Mouse (Mus musculus): Measurements from ENCODE around the gene Gm10663.
A peak's percentile ranks its signal among the peaks of the same experiment; 100 is the strongest.

Gm10663 gene

DNA sequence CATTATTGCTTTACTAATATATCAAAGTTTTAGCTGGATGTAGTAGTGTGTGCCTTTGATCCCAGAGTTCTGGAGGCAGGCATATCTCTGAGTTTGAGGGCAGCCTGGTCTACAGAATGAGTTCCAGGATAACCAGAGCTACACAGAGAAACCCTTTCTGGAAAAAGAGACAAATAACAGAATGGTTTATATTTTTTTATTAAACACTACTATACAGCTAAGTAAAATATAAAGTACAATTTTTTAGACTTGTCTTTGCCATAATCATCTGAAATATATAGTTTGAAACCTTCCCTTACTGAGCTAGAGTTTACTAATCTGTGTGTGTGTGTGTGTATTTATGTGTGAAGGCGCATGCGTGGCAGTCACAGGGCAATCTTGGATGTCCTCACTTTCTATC is at the start of gene Gm10663:
Gene Gm10663 (plus strand): TSS at position 301 of the 400 bp plus-strand sequence.
- DNase-seq: no peak

DNA sequence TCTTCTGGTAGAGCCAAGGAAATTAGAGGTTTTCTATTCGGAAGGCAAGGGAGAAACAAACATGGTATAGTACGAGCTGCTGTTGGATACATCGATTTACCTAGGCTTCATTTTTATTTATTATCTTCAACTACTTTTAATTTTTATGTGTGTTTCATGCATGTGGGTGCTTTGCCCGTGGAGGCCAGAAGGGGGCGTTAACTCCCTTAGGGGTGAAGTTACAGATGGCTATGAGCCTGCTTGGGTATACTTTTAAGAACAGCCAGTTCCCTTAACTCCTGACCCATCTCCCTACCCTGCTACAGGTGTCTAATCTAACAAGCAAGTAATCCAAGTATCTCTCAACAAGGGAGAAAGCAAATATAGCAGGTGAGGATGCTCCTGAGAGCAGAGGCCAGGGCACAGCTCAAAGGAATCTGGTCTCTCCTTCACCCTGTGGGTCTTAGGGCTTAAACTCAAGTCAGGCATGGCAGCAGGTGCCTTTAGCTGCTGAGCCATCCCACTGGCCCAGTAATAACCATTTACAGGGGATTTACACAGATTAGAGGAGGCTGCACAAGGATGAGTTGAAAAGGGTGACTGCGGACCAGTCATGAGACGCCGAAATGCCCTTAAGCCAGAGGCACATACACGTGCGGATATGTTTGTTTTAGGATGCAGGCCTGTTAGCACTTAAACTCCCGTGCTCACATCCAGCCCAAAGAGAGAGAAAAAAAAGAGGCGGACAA is 45.7 kb upstream of the Gm10663 start:
- no peak for DNase-seq

DNA sequence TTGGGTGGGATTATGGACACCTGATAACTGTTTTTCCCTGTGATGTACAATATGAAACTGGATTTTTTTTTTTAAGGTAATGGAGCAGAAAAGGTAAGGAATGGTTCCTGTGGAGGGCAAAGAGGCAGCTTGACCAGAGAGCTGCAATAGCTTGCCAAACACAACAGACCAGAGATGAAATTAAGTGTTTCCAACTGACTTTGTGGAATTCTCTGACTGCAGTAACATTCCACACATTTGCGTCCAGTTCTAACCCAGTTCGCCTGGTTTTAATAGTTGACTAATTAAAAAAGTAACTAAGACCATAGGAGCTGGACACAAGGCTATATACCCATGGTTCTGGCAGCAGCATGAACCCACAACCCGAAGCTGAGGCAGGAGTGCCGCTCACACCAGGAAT is 45.1 kb upstream of the Gm10663 start:
- no peak for DNase-seq

DNA sequence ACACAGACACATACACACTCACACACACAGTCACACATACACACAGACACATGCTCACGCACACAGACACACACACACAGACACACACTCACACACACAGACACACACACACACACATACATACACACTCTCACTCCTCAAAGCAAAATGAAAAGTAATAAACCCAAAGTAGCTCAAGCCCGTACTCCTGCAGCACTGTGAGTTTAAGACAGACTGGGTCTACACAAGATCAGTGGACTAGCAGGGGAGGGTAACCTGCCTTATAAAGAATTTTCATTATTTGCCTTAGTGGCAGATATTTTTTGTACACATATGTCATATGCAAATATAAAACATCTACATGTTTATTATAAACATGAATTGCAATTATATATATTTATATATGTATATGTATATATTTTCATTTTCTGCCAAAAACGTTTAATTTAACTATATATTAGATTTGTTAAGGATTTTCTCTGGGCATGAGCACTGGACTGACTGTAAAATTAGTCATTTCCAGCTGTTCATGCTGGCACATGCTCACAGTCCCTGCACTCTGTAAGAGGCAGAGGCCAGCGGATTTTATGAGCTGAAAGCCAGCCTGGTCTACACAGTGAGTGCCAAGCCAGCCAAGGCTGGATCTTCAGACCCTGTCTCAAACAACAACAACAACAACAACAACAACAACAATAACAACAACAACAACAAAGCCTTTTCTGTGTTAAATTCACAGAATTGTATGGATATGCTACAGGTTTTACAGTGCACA is 43.9 kb upstream of the Gm10663 start:
- DNase-seq: no peak

DNA sequence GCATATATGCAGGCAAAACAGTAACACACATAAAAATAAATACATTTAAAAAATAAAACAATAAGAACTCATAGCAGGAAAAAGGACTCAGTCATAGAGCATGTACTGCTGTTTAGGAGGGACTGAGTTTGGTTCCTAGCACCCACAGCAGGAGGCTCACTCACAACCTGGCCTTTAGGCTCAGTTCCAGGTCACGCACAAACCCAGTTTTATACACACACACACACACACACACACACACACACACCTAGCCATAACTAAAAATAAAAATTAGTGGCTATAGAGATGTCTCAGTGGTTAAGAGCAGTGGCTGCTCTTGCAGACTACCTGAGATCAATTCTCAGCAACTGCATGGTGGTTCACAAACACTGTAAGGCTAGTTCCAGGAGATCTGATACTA is 42.7 kb upstream of the Gm10663 start:
- no peak for DNase-seq

DNA sequence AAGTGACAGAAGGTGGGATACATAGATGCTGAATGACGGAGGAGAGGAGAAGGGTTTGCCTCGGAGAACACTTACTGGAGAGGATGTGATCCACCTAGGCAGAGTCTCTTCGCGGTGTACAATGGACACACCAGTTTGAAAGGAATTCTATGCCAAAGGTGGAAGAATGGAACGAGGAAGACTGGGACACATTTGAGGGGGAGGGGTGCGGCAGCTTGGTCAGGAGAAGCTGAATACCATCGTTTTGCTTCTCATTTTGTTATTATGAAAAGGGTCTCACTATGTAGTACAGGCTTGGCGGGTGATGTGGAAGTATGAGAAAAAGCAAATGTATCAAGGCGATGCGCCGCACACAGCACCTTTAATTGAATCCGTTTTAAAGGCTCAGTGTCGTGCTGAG is 41.8 kb upstream of the Gm10663 start:
- DNase-seq: no peak

DNA sequence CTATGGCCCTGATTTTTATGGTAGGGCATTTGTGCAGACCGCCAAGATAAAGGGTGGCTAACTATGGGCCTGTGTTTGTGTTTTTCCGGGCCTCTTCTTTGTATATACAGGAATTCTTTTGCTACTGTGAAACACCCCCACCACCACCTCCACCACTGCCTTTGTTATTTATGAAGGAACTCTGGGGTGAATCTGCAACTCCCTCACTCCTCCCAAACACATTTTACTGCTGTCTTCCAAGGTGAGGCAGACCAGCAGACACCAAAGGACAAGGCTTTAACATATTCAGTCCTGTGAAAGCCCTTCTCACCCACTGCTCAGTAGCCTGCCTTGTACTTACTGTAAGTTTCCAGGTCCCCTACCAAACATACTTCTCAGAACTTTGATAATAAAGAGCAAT is 40.7 kb upstream of the Gm10663 start:
- no peak for DNase-seq

DNA sequence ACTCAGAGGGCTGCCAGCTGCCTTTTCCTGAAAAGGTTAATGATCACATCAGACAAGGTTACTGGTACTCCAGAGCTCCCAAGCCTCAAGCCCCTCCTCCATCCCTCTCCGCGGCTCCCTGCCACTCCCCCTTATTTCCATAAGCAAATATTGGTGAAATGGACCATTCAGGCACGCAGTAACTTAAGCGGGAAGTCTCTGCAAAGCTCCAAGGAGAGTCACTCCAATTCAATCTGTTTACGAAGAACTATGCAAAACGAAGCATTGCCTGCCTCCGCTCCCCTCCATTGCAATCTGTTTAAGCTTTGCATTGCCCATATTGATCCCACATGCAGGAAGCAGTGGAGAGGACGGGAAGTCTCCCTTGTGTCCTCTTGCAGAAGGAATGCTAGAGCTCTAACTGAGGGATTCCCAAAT is 37.7 kb upstream of the Gm10663 start, which contains the start of gene Apela:
Gene Apela (minus strand): TSS at position 220 of the 417 bp plus-strand sequence.
- peak; percentile 31 for DNase-seq

DNA sequence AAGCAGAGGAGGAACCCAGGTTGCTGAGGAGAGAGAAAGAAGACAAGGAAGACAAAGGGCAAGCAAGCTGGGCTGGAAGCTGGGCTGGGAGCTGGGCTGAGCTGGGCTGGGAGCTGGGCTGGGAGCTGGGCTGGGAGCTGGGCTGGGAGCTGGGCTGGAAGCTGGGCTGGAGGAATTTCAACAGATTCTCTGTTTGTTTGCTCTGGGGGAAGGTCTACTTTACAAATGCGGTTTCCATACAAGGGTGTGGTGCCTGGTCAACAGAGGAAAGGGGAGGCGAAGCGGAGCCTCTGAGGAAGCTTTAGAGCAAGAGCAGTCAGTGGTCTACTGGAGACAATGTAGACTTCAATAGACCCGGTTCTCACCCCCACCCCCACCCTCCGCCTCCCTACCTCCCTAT is 28.3 kb upstream of the Gm10663 start:
- DNase-seq: no peak

DNA sequence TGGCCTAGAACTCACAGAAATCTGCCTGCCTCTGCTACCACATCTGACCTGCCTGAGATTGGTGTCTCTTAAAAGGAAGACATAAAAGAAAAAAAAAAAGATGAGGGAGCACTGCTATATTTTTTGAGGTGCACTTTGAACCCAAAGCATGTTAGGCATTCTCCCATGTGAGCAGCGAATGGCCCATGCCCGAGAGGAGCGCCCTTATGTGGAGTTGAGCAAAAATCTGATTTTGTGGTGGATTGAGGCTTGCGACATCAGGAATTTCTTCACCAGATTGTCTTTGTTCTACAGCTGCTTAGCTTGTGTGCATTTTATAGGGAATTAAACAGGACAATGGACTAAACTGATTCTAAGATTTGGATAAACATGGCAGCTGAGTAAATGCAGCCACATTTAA is 27.6 kb upstream of the Gm10663 start:
- no peak for DNase-seq

DNA sequence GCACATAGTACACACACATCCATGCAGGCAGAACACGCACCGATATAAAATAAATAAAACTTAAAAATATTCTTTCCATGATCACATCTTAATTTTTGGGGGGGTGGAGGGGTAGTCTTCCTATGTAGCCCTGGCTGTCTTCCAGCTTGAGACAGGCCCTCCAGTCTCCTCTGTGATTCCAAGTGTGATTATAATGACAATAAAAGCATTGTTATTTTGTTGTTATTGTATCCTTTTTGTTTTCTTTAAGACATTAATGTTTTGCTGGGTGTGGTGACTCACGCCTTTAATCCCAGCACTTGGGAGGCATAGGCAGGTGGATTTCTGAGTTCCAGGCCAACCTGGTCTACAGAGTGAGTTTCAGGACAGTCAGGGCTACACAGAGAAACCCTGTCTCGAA is 27.0 kb upstream of the Gm10663 start:
- DNase-seq: no peak

DNA sequence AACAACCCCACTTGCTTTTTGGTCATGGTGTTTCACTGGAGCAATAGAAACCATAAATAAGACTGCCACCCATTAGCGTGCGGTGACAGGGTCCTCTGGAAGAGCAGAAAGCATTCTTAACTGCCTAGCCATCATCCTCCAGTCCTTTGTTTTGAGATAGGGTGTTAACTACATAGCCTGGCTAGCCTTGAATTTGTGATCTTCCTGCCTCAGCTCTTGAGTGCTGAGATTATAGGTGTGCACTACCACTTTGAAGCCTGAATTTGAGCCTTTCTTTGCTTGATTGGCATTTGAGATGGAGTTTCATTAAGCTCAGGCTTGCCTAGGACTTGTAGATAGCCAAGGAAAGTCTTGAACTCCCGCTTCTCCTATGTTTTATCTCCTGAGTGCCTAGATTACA is 21.3 kb upstream of the Gm10663 start:
- no peak for DNase-seq

DNA sequence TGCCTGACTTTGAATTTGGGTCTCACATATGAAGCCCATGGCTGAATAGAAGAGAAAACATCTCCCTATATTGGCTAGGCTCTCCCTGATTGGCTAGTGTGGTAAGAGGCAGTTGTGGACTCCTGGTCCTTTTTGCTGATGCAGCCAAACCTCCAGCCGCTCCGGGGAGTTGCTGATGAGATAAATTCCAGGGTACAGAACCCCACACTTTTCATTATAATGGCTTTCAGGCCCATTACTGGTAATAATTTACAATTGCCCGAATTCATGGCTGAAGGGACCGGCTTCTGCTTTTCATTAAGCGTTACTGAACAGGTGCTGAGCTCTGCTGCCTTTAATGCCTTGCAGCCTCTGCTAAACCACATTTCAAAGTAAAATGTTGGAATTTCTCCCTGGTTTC is 20.9 kb upstream of the Gm10663 start:
- no peak for DNase-seq

DNA sequence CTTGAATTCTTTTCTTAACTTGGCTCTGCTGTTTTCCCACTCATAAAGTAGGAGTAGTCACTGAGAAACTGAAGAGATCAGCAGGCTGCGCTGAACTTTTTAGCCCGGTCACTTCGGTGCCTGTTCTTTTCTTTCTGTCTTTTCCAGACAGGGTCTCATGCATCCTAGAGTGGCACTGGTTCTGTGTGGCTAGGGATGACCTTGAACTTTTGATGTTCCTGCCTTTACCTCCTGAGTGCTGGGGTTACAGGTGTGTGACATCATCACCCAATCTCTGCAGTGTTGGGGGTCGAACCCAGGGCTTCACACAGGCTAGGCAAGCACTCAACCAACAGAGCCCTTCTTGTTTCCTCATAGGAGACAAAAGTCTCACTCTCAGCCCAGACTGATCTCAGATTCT is 18.1 kb upstream of the Gm10663 start:
- DNase-seq: no peak

DNA sequence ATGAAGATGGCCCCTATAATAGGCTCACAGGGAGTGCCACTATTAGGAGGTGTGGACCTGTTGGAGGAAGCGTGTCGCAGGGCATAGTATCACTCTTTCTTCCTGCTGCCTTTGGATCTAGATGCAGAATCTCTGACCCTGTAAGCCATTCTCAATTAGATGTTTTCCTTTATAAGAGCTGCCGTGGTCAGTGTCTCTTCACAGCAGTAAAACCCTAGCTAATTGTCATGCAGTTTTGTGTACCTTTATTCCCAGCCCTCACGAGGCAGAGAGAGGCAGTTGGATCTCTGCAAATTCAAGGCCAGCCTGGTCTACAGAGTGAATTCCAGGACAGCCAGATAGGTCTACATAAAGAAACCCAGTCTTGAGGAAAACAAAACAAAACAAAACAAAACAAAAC is 12.6 kb upstream of the Gm10663 start:
- DNase-seq: no peak

DNA sequence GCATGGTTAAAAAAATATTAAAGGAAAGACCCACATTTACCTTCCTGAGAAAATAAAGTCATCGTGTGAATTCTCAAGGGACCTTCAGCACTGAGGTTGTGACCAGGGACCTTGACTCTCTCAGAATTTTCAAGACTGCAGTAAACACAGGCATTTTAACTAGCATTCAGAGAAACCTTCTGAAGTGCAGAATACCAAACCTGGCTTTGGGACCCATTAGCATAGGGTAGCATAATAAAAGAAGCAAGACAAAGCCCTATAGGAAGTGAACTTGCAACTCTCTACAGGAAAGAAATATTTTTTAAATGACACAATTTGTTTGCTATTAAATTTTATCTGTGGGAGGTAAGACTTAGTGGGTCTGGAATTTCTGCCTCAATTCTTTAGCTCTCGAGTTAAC is 10.8 kb upstream of the Gm10663 start:
- no peak for DNase-seq

DNA sequence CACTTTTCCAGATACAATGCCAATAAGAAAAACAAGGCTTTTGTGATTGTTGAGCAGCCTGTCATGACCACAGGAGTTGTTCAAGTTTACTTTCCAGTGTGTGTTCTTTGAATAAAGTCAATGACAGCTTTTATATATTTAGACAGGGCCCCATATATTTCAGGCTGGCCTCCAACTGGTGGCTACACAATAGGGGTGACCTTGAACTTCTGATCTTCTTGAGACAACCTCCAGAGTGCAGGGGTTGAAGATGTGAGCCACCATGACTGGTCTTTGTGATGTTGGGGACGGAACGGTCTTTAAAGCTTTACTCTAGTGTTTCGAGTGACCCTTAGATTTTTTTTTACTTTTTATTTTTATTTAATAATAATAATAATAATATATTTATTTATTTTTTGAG is 9.2 kb upstream of the Gm10663 start:
- no peak for DNase-seq

DNA sequence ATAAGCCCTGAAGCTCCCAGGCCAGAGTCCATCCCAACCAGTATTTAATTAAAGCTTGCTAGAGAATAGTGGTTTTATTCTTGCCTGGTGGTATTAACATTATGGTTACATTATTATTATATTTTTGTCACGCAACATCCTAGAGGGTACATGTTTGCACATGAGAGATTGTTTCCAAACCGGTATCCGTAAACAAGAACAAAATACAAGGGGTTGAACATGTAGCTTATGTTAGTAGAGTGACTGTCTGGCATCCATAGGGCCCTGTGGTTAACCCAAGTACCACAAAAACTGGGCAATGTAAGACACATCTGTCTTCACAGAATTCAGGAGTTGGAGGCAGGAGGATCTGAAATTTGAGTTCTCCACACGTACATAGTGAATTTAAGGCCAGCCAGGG is 7.8 kb upstream of the Gm10663 start:
- DNase-seq: no peak

DNA sequence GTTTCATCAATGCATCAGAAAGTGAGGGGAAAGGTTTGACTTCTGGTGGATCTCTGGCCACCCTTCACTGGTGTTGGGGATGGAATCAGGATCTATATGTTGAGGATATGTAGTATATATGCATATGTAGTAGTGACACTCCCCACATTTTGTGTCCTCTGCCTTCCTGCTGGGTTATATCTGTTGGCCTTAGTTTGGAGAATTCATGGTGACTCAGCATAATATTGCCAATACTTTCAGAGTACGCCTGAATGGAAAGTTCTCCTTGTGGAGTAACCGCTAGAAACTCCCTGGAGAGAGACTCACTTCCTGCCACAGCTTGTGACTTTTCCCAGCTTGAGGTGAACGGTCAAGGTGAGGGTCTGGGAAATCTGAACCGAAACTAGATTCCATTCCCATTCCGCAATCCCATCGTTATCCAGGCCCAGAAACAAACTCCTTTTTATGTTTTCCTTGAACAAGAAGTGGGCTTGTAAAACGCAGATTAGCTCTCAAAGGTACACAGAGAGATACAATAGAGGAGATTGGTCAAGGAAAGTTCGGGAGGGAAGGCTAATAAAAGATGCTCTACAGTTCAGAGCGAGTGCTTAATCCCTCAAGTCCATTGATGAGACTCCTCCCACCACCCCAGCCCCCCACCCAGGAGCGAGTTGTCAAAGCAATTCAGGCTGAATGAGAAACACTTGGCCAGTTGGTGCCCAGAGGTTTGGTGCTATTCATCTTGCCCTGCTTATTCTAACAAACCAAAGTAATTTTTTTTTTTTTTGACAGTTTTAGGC is 7.0 kb upstream of the Gm10663 start:
- no peak for DNase-seq

DNA sequence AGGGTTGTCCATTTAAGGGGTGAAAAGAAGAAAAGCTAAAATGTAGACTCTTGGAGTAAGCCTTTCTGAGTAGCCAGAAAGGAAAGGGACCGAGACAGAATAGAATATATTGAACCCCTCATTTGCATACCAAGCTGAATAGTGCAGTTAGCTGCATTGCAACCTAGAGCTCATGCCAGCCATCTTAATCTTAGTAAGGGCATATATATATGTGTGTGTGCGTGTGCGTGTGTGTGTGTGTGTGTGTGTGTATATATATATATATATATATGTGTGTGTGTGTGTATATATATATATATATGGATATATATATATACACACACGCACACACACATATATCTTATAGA is 6.4 kb upstream of the Gm10663 start:
- DNase-seq: no peak

DNA sequence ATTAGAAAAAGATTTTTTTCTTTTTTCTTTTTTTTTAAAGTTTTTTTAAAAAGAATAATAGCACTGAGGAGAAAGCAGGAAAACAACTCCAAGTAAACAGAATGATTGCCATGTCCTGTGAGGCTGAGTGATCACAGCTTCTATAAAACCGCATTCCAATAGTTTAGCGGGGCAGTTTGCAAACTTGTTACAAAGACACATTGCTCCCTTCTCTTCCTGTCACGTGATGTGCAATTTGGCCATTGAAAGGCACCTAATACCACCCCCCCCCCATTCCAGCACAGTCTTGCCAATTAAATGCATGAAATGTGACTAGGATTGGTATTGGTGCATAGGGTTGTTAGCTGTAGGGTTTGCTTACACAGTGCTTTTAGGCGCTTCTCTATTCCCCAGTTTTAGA is 3.8 kb upstream of the Gm10663 start:
- DNase-seq: no peak

DNA sequence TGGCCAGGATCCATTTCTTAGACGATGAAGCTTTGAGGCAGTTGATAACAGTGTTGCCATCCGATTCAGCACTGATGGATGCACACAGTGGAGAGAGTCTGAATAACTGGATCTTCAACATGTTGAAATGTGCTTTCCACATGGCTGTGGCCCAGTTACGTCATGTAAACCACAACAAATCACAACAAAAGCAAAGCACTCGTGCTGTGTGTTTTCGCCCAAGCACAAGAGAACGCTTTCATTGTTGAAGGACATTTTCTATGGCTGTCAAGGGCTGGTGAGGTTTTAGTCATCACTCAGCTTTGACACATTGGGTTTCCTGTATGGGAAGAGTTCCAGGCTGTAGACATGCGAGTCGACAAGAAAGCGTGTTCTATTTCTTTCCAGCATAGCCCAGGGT is 5.9 kb downstream of the Gm10663 start:
- DNase-seq: no peak

DNA sequence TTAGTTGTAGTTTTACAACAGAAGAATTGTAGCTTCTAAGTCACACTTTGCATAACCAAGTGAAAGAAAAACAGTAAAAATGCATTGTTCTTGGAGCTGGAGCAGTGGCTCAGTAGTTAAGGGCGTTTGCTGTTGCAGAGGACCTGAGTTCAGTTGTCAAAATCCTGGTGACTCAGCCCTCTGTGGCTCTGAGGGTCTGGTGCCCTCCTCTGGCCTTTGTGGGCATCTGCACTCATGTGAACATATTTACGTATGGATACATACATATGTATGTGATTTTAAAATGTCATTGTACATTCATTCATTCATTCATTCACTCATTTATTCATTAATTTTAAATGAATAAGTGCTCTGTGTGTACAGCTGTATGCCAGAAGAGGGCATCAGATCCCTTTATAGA is 10.8 kb downstream of the Gm10663 start:
- DNase-seq: no peak

DNA sequence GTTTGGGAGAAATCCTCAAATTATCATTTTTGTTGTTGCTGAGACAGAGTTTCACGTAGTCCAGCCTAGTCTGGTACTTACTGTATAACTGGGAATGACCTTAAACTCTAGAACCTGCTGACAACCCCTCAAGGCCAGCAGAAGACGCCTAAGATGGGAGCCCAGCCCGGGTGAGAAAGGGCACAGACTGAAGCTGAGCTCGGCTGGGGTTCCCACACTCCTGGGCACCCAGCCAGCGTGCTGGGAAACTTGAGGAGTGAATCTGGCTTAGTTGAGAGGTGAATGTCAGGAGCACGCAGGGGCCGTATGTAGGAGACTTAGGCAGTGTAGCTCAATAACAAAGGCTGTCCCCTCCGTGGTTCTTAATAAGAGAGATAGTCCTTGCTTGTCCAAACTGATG is 12.9 kb downstream of the Gm10663 start:
- DNase-seq: no peak
